Mouse (Mus musculus): ENCODE data around the gene Tmem233. TPM values are rescaled to one million over a fixed set of nuclear protein-coding genes. Genes with fewer than 3 reads are reported as not detected.

Gene Tmem233
- polyA plus RNA-seq, 1 experiment from 2014 or later = not detected

- 94% methylated on average over 7 of the region's 7 CpGs for WGBS
- no peak overlapping the region for H3K4me3 ChIP-seq
- H3K27ac ChIP-seq (replicated peaks) = no peak overlapping the region
- peaks cover 59% of the 10 kb centered on the region for H3K36me3 ChIP-seq (replicated peaks)
- no peak for DNase-seq (ENCODE audit: low spot score)
- no peaks in the 10 kb centered on the region for H3K9me3 ChIP-seq
- no peaks in the 10 kb centered on the region for H3K27me3 ChIP-seq (replicated peaks; ENCODE audit: low read depth, poor library complexity, severe bottlenecking)
- H3K4me1 ChIP-seq = peaks cover 21% of the 10 kb centered on the region
These were observed 70.5 kb downstream of the Tmem233 start for GRCm38 (mm10) chr5:116012503-116012902.

- no peak overlapping the region for H3K27ac ChIP-seq (replicated peaks)
- 92% methylated on average over 7 of the region's 7 CpGs for WGBS
- peaks cover 58% of the 10 kb centered on the region for H3K36me3 ChIP-seq (replicated peaks)
- H3K27me3 ChIP-seq (replicated peaks; ENCODE audit: low read depth, poor library complexity, severe bottlenecking) = no peaks in the 10 kb centered on the region
- no peak for DNase-seq (ENCODE audit: low spot score)
- peaks cover 26% of the 10 kb centered on the region for H3K4me1 ChIP-seq
- H3K4me3 ChIP-seq = no peak overlapping the region
- no peaks in the 10 kb centered on the region for H3K9me3 ChIP-seq
These were observed 71.3 kb downstream of the Tmem233 start for GRCm38 (mm10) chr5:116011700-116012099.

- H3K4me3 ChIP-seq = no peak overlapping the region
- peak overlapping the region; percentile 35 for H3K27ac ChIP-seq (replicated peaks)
- peaks cover 26% of the 10 kb centered on the region for H3K4me1 ChIP-seq
- H3K36me3 ChIP-seq (replicated peaks) = peaks cover 52% of the 10 kb centered on the region
- no peaks in the 10 kb centered on the region for H3K27me3 ChIP-seq (replicated peaks; ENCODE audit: low read depth, poor library complexity, severe bottlenecking)
- H3K9me3 ChIP-seq = no peaks in the 10 kb centered on the region
- WGBS = 76% methylated on average over 2 of the region's 2 CpGs
- no peak for DNase-seq (ENCODE audit: low spot score)
These were observed 73.0 kb downstream of the Tmem233 start for GRCm38 (mm10) chr5:116009884-116010627.

GRCm38 (mm10) chr5:116009091-116009851 lies 73.8 kb downstream of the Tmem233 start:
- 64% methylated on average over 15 of the region's 15 CpGs for WGBS
- Histone ChIP-seq H3K9me3 (no peaks in the 10 kb centered on the region), H3K4me1 (peaks cover 26% of the 10 kb centered on the region)

GRCm38 (mm10) chr5:116007723-116008122 lies 75.3 kb downstream of the Tmem233 start:
- peaks cover 29% of the 10 kb centered on the region for H3K36me3 ChIP-seq (replicated peaks)
- 0 out of 2 replicates have a peak overlapping the region, but pooled peaks have one; percentile 44 for H3K27ac ChIP-seq (replicated peaks)
- H3K27me3 ChIP-seq (replicated peaks; ENCODE audit: low read depth, poor library complexity, severe bottlenecking) = no peaks in the 10 kb centered on the region
- H3K4me1 ChIP-seq = peaks cover 33% of the 10 kb centered on the region
- H3K4me3 ChIP-seq = no peak overlapping the region
- WGBS = 86% methylated on average over 13 of the region's 13 CpGs
- no peaks in the 10 kb centered on the region for H3K9me3 ChIP-seq
- DNase-seq (ENCODE audit: low spot score) = no peak

More at GRCm38 (mm10) chr5:116009091-116009851, 73.8 kb downstream of the Tmem233 start:
- H3K27me3 ChIP-seq (replicated peaks; ENCODE audit: low read depth, poor library complexity, severe bottlenecking) = no peaks in the 10 kb centered on the region
- H3K4me3 ChIP-seq = no peak overlapping the region
- peak; percentile 47 for DNase-seq (ENCODE audit: low spot score)
- H3K27ac ChIP-seq (replicated peaks) = no peak overlapping the region
- H3K36me3 ChIP-seq (replicated peaks) = peaks cover 44% of the 10 kb centered on the region

- 67% methylated on average over 22 of the region's 22 CpGs for WGBS
- H3K27ac ChIP-seq (replicated peaks) = no peak overlapping the region
These were observed 76.5 kb downstream of the Tmem233 start for GRCm38 (mm10) chr5:116006324-116007099.

GRCm38 (mm10) chr5:116004271-116004670 lies 78.8 kb downstream of the Tmem233 start:
- Histone ChIP-seq H3K4me3 (no peak overlapping the region), H3K4me1 (peaks cover 21% of the 10 kb centered on the region), H3K27ac (replicated peaks) (no peak overlapping the region; the same call in 1 of the 2 replicates), H3K27me3 (replicated peaks; ENCODE audit: low read depth, poor library complexity, severe bottlenecking) (no peaks in the 10 kb centered on the region), H3K36me3 (replicated peaks) (peaks cover 57% of the 10 kb centered on the region), H3K9me3 (no peaks in the 10 kb centered on the region)
- WGBS = 88% methylated on average over 10 of the region's 10 CpGs
- DNase-seq (ENCODE audit: low spot score) = no peak

More at GRCm38 (mm10) chr5:116006324-116007099, 76.5 kb downstream of the Tmem233 start:
- no peak for DNase-seq (ENCODE audit: low spot score)
- Histone ChIP-seq H3K27me3 (replicated peaks; ENCODE audit: low read depth, poor library complexity, severe bottlenecking) (no peaks in the 10 kb centered on the region), H3K4me3 (no peak overlapping the region), H3K36me3 (replicated peaks) (peaks cover 36% of the 10 kb centered on the region), H3K9me3 (no peaks in the 10 kb centered on the region), H3K4me1 (peaks cover 33% of the 10 kb centered on the region)

GRCm38 (mm10) chr5:116003825-116004224 lies 79.2 kb downstream of the Tmem233 start:
- 41% methylated on average over 13 of the region's 13 CpGs for WGBS

GRCm38 (mm10) chr5:116003154-116003553 lies 79.9 kb downstream of the Tmem233 start:
- Histone ChIP-seq H3K27ac (replicated peaks) (no peak overlapping the region), H3K4me1 (peaks cover 17% of the 10 kb centered on the region), H3K9me3 (no peaks in the 10 kb centered on the region), H3K27me3 (replicated peaks; ENCODE audit: low read depth, poor library complexity, severe bottlenecking) (no peaks in the 10 kb centered on the region), H3K36me3 (replicated peaks) (peaks cover 66% of the 10 kb centered on the region), H3K4me3 (no peak overlapping the region)
- 87% methylated on average over 8 of the region's 8 CpGs for WGBS
- DNase-seq (ENCODE audit: low spot score) = no peak

More at GRCm38 (mm10) chr5:116003825-116004224, 79.2 kb downstream of the Tmem233 start:
- Histone ChIP-seq H3K36me3 (replicated peaks) (peaks cover 62% of the 10 kb centered on the region), H3K27ac (replicated peaks) (no peak overlapping the region; the same call in 1 of the 2 replicates), H3K4me3 (no peak overlapping the region), H3K27me3 (replicated peaks; ENCODE audit: low read depth, poor library complexity, severe bottlenecking) (no peaks in the 10 kb centered on the region), H3K9me3 (no peaks in the 10 kb centered on the region), H3K4me1 (peaks cover 17% of the 10 kb centered on the region)
- DNase-seq (ENCODE audit: low spot score) = no peak

- Histone ChIP-seq H3K27ac (replicated peaks) (no peak overlapping the region), H3K27me3 (replicated peaks; ENCODE audit: low read depth, poor library complexity, severe bottlenecking) (no peaks in the 10 kb centered on the region), H3K36me3 (replicated peaks) (peaks cover 87% of the 10 kb centered on the region), H3K9me3 (no peaks in the 10 kb centered on the region), H3K4me1 (no peaks in the 10 kb centered on the region), H3K4me3 (no peak overlapping the region)
- WGBS = 78% methylated on average over 13 of the region's 13 CpGs
- DNase-seq (ENCODE audit: low spot score) = no peak
These were observed 85.7 kb downstream of the Tmem233 start for GRCm38 (mm10) chr5:115997376-115997775.

GRCm38 (mm10) chr5:115994101-115994500 lies 88.9 kb downstream of the Tmem233 start:
- no peak overlapping the region for H3K4me3 ChIP-seq
- WGBS = 92% methylated on average over 15 of the region's 15 CpGs
- no peak for DNase-seq (ENCODE audit: low spot score)
- no peaks in the 10 kb centered on the region for H3K4me1 ChIP-seq
- H3K27me3 ChIP-seq (replicated peaks; ENCODE audit: low read depth, poor library complexity, severe bottlenecking) = no peaks in the 10 kb centered on the region
- peaks cover 16% of the 10 kb centered on the region; the same call in 1 of the 2 replicates for H3K9me3 ChIP-seq
- H3K36me3 ChIP-seq (replicated peaks) = peaks cover 88% of the 10 kb centered on the region
- no peak overlapping the region for H3K27ac ChIP-seq (replicated peaks)

GRCm38 (mm10) chr5:115991717-115992116 lies 91.3 kb downstream of the Tmem233 start:
- H3K27ac ChIP-seq (replicated peaks) = no peak overlapping the region
- 90% methylated on average over 11 of the region's 11 CpGs for WGBS

More at GRCm38 (mm10) chr5:115991717-115992116, 91.3 kb downstream of the Tmem233 start:
- no peak overlapping the region for H3K4me3 ChIP-seq
- H3K27me3 ChIP-seq (replicated peaks; ENCODE audit: low read depth, poor library complexity, severe bottlenecking) = no peaks in the 10 kb centered on the region
- H3K4me1 ChIP-seq = no peaks in the 10 kb centered on the region
- peaks cover 91% of the 10 kb centered on the region for H3K36me3 ChIP-seq (replicated peaks)
- peaks cover 16% of the 10 kb centered on the region; the same call in 1 of the 2 replicates for H3K9me3 ChIP-seq
- DNase-seq (ENCODE audit: low spot score) = no peak
